Mouse (Mus musculus) cerebellum, adult 2 months (tissue): ENCODE measurements around the gene Pde4c.

ENCODE experiments used
- CTCF ChIP-seq: fragments of 200-500 bp; IDR thresholded peaks from 2 replicates; pipeline ENCODE4 v1.5.1; 2011; ENCODE audit warnings: low read depth, mild to moderate bottlenecking, control low read depth, low read length, moderate library complexity, borderline replicate concordance; ENCODE audit not compliant: insufficient read depth
- POLR2A ChIP-seq: fragments of 200-500 bp; IDR thresholded peaks from 2 replicates; pipeline ENCODE4 v1.6.1; 2011; ENCODE audit warnings: low read length, control low read depth, borderline replicate concordance; ENCODE audit not compliant: insufficient read depth

GRCm38 (mm10) chr8:70700555-70700922, 23.0 kb upstream of the Pde4c start:
- peak; percentile 54; the same call in 1 of the 2 replicates for TF ChIP-seq CTCF
- TF ChIP-seq POLR2A, result peak; percentile 34; the same call in 1 of the 2 replicates
